Mouse (Mus musculus): ENCODE measurements around the gene Tnni2.

- TF ChIP-seq ZC3H11A (IDR thresholded peaks at IDR 0.05; ENCODE audit: borderline replicate concordance, low read depth, low read length) = no peak
- no peak for TF ChIP-seq MAFK (IDR thresholded peaks at IDR 0.05; ENCODE audit: insufficient read depth, low read depth, low read length)
- no peak for TF ChIP-seq ZNF384 (IDR thresholded peaks at IDR 0.05; ENCODE audit: low read depth, low read length)
- TF ChIP-seq HCFC1 (IDR thresholded peaks at IDR 0.05; ENCODE audit: borderline replicate concordance, insufficient read depth, low read length) = no peak
Observed at GRCm38 (mm10) chr7:142458676-142459298, 17.2 kb downstream of the Tnni2 start.
